Mouse (Mus musculus) thymus, postnatal 0 days (tissue): ENCODE measurements around the gene Gpr146. TPM values are rescaled to one million over a fixed set of nuclear protein-coding genes. Genes with fewer than 3 reads are reported as not detected.

Experiments used
- DNase-seq: peaks from one replicate; pipeline ENCODE4 v3.0.0-alpha.2; 2015; ENCODE audit warnings: low spot score
- polyA plus RNA-seq: library from polyadenylated mRNA; unstranded; fragments of >200 nt; fragmentation: Nextera tagmentation; extraction: Ambion mirVana; gene quantifications from 2 replicates; pipeline ENCODE4 v1.2.1, GENCODE M21; 2015

Gpr146 gene
- polyA plus RNA-seq, 1 experiment from 2014 or later = 7.4 TPM

DNA sequence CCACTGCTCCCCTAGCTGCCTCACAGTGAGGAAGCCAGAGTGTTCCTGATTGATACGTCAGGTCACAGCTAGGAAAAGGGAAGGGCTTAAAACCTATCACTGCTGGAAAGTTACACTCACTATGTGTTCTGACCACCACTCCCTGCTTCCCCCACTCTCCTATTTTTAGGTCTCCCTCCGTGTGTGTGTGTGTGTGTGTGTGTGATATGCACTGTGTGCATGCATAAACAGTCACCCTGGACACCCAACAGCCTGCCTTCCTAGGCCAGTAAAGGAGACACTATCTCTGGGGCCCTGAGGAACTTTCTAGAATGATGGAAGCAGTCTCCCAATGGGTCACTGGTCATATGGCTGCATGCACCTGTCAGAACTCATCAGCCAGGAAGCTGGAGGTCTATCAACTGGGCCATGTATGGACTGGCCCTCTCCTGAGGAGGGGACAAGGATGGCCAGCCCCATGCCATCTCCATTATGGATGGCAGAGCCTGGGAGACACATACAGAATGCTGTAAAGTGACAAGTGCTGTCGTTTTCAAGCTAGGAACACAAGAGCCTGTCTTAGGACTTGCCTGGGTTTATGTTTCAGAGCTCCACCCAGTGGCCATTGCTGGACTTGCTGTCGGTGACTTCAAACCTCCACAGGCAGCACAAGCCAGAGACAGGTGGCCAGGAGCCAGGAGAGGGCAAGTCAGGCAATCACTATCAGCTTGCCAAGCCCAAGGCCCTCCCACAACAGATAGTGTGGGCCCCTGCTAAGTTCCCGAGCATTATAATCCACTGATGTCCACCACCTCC is 20.7 kb downstream of the Gpr146 start:
- DNase-seq = peak; percentile 92

DNA sequence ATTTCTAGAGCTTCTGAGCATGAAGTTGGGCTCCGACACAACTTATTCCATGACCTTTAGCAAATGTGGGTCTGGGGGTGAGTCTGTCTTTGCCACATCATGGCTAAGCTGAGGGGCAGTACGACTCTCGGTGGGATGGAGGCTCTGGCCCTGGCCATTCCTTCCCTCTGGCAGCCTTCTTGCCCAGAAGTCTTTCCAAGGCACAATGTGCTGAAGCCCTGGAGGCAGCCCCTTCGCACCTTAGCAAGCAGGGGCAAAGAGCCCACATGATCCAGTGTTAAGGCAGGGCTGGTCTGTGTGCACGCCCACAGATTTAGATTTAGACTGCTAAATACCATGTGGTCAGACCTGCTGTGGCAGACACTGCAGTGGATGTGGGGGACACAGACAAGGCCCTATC is 21.3 kb downstream of the Gpr146 start:
- DNase-seq = no peak

DNA sequence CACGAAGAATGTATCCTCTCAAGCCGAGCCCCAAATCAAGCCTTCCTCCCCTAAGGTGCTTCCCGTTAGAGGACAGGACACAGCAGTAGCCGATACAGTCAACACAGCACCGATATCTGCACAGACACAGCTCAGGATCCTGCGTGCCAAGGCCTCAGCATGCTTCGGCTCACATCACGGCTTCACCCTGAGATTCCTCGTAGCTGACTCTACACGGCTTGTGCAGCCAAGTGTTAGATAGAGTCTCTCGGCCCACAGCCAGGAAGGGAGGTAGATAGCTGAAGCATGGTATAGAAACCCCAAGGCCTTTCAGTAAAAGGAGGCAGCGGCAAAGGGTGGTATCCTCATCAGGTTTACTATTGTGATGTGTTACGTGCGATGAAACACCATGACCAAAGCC is 22.5 kb downstream of the Gpr146 start:
- no peak for DNase-seq

DNA sequence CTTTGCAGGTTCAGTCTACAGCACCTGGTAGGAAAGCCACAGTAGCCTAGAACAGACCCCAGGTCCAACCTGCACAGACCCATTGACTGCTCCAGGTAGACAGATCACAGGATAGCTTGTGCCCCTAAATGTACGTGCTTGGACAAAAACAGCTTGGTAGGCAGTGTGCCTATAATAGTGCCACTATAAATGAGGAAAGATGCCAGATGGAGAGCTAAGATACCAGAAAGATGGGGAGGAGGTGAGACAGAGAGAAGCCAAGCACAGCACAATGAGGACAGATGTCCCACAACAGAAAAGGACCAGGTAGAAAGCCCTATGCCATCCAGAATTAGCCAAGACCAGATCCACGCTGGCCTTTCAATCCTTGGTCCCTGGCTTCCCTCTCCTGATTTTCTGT is 24.6 kb downstream of the Gpr146 start:
- no peak for DNase-seq

DNA sequence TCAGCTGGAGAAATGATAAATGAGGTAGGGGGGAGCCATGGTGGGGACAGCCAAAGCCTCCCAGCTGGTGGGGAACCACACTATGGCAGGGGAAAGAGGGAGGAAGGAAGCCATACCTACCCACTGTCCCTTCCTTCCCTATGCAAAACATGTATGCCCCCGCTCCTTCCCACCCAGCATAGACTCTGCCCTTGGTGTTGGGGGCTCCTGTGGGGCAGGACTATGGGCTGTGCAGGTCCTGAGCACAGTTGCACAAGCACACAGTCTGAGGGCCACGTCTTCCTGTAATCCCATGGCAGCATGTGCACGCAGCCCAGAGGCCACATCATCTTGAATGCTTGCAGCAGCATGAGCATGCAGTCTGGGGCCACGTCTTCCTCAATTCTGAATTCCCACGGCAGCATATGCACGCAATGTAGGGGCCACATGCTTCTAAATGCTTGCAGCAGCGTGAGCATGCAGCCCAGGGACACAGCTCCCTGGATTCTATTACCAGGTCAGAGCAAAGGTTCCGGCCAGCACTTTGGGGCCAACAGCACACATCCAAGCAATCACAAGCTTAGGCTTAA is 26.3 kb downstream of the Gpr146 start:
- DNase-seq = no peak

DNA sequence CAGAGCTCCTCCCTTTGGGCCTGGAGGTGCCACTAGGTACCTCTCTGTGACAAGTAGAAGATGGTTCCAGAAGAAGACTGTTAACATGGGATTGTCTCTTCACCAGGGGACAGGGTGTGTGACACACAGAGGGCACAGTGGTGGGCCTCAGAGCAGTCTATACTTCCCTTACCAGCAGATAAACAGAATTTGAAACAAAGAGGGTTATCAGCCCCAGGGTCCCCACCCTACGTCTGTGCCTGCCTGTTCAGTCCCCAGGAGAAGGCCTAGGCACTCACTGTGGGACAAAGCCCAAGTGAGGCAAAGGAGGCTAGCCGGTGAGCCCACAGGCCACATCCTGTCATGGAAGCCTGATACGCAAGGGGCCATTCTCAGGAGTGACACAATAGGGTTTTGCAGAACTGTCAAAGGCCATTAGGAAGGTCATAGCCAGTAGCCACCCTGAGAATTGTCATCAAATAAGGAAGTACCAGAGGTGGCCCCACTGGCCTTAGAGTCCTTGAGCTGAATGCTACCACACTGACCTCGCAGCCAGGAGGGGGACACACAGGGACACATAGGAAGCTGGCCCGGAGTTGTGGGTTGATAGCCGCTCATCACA is 27.4 kb downstream of the Gpr146 start, which contains the start of gene C130050O18Rik:
Gene C130050O18Rik (plus strand): TSS at position 480 of the 601 bp plus-strand sequence.
- DNase-seq = peak; percentile 31

DNA sequence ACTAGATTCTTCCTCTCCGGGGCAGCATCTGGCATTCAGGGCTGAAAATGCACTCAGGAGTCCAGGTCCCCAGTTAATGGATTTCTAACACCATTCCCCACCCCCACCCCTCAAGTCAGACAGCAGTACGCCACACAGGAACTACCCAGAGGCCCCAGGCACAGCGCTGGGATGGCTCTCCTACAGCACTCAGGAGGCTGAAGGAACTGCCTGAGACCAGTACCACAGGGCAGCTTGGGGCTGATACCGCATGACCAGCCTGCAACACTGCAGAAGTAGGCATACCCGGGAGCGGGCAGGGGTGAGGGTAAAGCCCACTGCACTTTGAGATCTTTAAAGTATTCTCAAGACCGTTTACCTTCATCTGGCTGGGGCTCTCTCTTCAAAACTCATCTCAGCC is 28.0 kb downstream of the Gpr146 start:
- no peak for DNase-seq

DNA sequence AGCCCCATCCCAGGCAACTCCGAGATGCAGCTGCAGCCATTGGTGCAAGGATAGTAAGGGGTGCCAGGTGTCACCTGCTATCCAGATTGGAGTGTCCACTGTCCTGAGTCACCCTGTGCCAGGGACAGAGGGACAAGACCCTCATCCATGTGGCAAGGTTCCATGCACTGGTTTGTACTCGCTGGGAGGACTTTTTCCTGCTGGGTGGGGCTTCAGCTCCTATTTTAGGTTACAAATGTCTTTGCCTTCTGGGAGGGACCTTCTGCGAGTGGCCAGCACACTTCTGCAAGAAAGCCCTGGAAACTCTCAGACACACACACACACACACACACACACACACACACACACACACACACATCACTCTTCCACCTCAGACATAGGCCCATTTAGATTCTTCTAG is 28.5 kb downstream of the Gpr146 start:
- DNase-seq = no peak

DNA sequence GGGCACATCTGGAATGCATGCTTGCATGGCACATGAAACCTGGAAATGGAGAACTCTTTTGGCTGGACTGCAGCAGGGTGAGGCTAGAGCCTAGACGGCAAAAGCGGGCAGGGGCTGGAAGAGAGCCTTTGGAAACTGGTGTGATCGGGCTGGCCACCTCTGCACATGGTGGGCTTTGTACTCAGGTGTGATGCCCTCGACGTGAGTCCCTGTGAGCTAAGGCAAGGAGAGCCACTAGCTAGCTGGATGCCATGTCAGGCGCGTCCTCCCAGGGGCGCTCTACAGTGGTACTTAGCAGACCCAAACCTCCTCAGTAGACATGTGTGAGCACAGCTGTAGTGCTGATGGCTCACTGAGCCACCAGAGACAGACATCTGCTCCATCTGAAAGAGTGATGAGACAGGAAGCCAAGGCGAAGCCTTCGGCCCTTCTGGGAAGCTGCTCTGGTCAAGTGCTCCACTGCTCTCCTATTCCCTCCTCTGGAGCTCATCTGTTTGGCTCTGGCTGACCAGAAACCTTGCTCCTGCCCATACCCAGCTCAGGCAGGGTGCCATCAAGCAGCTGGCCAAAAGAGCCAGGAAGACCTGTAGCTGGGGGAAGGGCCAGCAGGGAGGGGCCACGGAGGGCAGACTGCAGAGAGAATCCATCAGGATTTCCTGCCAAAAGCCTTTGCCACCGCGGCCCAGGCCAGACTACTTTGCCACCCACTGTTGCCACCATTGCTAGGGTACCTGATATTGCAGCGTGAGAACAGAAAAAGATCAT is 29.8 kb downstream of the Gpr146 start:
- DNase-seq = no peak

DNA sequence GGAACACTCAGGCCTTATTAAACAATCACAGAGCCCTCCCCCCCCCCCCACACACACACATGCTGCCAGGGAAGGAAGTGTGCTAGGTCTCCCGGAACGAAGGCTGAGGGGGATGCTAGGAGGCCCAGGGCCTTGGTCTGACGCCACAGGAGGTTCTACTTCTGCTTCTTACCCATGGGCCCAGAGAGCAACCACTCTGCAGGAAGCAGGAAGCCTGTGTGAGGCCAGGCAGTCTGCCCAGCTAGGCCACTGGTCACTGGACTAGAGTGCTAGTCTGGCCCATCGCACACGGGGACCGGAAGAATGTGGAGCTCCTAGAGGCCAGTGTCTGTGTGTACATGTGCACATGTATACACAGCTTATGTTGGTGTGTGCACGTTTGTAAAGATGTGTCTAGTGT is 31.0 kb downstream of the Gpr146 start:
- no peak for DNase-seq

DNA sequence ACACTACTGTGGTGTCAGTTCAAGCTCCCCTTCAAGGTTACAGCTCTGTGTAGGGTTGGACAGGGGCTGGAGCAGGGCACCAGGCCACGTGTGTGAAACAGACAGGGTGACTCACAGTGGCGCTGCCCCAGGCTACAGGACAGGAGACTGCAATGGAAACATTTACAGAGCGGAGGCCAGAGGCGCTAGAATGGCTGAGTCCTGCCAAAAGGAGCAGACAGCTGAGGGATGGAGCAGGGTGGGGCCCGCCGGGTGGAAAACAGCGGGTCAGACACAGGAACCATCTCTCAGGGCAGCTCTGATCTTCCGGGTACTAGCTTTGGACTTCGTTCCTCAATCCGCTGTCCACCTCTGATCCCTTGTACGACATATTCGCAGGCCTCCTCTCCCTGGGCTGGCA is 31.9 kb downstream of the Gpr146 start:
- DNase-seq = no peak

DNA sequence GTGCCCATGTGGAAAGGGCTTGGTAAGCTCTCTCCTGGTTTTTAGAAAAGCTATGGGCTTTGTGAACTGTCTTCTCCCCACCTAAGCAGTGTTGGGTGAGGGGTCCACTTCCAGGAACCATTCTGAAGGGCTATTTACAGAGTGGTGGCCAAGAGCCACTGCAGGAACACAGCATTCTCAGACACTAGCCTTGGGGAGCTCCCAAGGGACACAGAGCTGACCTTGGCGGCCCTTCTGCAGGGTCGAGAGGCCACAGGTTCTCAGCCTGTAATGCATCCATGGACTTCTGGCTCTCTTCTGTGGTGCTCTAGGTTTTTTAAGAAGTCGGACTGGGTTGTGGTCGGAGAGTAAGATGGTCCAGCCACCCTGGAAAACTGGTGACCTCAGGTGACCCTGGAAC is 32.6 kb downstream of the Gpr146 start:
- no peak for DNase-seq

DNA sequence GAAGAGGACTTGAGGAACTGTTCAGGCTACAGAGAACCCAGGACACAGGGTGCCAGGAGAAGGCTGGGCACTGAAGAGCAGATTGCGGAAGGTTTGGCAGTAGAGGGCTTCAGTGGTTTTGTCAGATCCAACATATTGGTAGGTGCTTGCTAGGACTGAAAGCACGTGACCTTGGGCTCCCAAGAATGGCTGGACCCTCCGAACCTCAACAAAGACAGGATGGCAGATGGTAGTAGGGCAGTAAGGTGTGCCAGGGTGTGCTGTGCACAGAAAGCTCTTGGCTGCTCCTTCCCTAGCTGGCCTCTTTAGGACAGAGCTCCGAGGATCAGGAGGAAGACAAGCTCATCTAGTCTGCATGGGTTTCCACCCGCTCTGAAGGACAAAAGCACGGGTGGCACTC is 33.6 kb downstream of the Gpr146 start:
- DNase-seq = no peak

DNA sequence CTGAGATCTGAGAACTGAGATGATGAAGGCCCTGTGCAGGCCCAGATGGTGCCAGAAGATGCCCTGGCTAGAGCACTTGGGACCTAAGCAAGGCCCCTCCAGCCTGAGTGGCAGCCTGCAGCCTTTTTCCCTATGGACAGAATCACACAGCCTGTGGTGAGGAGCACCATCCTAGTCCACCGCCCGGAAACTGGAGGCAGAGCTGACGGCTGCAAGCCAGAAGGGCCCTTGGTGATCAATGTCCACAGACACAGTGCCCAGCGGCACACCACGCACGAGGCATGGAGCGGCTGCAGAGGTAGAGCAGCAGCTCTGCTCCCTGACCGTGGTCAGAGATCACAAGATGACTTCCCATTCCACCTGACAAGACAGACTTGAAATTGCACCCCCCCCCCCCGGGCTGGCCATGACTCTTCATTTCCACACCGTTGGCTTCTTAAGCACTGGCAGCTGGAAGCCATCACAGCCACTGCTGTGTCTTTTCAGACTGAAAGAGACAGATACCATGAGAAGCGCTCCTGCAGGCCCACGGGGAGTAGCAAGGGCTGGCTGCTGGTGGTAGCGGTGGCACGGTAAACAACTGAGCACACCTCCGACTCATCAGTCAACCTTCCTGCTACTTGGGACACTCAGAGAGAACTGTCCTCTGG is 34.3 kb downstream of the Gpr146 start:
- DNase-seq = no peak

DNA sequence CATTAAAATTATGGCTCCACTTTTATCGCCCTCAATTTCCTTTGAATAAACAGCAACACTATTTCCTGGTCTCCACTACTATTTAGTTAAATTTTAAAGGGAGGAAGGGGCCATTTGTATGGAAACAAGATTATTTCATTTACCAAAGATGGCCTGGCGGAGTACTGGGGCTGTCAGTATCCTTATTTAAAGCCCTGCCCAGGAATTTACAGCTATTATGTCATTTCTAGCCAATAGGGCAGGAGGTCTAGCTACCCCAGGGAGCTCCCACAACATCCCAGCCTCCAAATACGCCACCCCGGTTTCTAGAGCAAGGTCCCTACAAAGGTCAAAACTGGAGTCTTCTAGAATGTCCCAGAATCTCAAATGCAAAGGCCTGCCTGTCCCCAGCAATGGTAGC is 36.0 kb downstream of the Gpr146 start:
- no peak for DNase-seq

DNA sequence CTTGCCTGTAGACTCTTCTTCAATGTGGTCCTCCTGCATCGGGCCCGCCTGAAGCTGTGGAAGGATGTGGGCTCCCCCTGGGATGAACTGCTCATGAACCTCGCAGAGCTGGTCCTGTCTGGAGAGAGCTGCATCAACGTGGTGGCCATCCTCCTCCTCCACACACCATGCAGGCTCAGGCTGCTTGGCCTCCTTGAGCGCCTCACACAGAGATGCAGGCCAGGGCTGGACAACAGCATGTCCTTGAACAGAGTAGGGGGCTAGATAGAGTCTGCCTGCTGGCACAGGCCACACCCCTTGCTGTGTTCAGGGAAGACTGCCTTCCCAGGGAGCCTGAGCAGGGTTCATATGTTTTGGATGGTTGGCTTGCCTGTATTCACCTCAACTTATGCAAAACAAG is 37.5 kb downstream of the Gpr146 start:
- DNase-seq = no peak

DNA sequence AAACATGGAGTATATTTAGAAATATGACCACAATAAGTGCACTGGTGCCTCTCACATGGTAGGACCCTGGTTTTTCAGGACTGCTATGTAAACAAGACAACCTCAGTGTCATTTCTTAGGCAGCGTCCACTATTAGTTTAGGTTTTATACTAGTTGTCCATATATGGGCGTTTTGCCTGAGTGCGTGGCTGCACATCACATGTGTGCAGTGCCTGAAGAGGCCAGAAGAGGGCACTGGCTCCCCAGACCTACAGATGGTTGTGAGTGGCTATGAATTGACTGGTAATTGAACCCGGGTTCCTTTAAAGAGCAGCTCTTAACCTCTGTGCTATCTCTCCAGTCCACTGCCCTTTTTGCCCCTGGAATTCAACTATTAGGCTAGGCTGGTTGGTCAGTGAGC is 39.4 kb downstream of the Gpr146 start:
- no peak for DNase-seq

DNA sequence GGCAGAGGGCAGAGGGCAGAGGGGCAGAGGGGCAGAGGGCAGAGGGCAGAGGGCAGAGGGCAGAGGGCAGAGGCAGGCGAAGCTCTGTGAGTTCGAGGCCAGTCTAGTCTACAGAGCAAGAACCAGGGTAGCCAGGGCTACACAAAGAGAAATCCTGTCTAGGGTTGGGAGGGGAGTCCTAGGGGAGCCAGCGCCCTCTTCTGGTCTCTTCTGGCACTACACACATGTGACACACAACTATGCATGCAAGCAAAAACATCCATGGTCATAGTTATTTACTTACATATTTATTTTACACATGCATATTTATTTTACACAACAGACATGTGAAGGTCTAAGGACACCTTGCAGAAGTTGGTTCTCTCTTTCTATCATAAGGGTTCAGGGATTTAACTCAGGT is 40.0 kb downstream of the Gpr146 start:
- no peak for DNase-seq

DNA sequence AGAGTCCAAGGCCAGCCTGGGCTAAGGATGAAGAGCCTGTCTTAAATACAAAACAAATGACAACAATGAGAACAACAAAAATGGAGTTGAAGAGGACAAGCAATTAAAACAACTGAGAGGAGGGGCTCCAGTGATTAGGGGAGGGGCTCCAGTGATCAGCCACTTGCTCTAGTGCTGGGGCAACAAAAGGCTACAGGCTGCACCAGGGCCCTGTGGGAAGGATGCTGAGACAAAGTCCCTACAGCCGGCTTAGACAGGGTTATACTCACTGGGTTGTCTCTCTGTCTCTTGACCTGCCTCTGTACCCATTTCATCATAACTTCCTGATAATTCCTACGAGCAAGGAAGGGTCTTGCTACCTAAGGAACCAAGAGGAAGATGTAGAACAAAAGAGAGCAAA is 40.6 kb downstream of the Gpr146 start:
- DNase-seq = no peak

DNA sequence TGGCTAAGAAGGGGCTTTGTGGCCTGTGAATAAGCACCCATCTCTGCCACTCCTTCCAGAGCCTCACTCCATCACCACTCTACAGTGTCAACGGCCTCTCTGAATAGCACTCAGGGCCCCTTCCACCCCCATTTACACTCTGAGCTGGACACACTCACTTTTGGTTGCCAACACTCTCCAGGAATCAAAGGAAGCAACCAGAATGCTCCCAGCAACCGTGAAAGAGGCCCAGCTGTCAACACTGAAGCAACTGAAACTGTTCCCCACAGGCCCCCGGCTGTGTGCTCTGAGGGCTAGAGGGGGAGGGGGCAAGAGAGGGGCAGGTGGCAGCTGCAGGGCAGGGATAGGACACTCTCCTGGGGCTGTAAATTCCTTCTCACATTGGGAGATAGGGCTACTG is 41.1 kb downstream of the Gpr146 start:
- DNase-seq = peak; percentile 81

DNA sequence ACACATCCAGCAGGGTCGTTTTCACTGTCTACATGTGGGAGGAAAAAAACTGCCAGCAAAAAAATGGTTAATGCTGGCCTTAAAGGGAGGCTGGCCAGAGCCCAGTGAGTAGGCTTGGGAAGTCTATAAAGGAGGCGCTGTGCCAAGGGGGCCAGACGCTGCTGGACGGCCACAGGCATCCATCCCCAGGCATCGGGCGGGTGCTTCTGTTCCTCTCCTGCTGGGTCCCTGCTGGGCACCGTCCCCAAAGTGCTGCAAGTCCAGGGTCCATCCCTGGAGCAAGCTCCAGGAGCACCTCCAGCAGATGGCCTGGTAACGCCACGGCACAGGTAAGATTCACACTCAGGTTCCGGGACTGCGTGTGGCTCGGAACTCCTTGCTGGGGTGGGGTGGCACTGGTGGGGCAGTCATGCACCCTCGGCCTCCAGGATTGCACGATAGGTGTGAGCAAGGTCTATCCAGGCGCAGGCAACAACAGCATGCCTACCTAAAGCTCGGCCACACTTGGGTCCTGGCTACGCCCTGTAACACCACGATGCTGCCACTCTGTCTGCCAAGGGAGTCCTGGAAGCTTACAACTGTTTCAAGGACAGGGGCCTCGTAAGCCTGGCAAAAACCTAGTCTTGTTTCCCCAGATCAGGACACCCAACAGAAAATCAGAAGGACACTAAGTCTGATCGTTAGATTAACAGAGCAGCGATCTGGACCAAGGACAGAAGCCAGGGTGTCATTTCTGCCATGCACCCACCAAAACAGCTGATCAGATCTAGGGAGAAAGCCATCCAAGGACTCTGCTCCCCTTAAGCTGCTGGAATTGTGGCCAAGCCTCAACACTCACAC is 45.7 kb downstream of the Gpr146 start, which contains the start of gene Gper1:
Gene Gper1 (plus strand): TSS at position 126 of the 840 bp plus-strand sequence.
- DNase-seq = no peak
